Mouse (Mus musculus) hindbrain, postnatal 0 days (tissue): ENCODE results near the gene Usp30. TPM values are rescaled to one million over a fixed set of nuclear protein-coding genes. Genes with fewer than 3 reads are reported as not detected.

Experiments used
- ATAC-seq: fragments of 200-750 bp; cut with Nextera tagmentation; 2 replicates; pipeline ENCODE4 v1.8.0; 2017; ENCODE audit warnings: mild to moderate bottlenecking, moderate TSS enrichment, moderate library complexity
- DNase-seq: peaks from one replicate; pipeline ENCODE4 v3.0.0-alpha.2; 2015; ENCODE audit warnings: low spot score
- H3K27ac ChIP-seq: fragments of 300-500 bp; sonication (generic); 2 replicates; pipeline ENCODE4 v1.5.1; 2014; ENCODE audit warnings: mild to moderate bottlenecking
- H3K27me3 ChIP-seq: fragments of 300-500 bp; sonication (generic); 2 replicates; pipeline ENCODE4 v1.6.1; 2014; ENCODE audit warnings: low read length, mixed read lengths; ENCODE audit not compliant: insufficient read depth
- H3K36me3 ChIP-seq: fragments of 300-500 bp; sonication (generic); 2 replicates; pipeline ENCODE4 v1.6.1; 2014; ENCODE audit warnings: low read length, mixed read lengths; ENCODE audit not compliant: insufficient read depth
- H3K4me1 ChIP-seq: fragments of 300-500 bp; sonication (generic); 2 replicates; pipeline ENCODE4 v1.6.1; 2014; ENCODE audit warnings: antibody characterized with exemption, low read length, mixed read lengths; ENCODE audit not compliant: insufficient read depth
- H3K4me2 ChIP-seq: fragments of 300-500 bp; sonication (generic); 2 replicates; pipeline ENCODE4 v1.6.1; 2014; ENCODE audit warnings: low read depth, mild to moderate bottlenecking, low read length, moderate library complexity, mixed read lengths
- H3K4me3 ChIP-seq: fragments of 300-500 bp; sonication (generic); 2 replicates; pipeline ENCODE4 v1.5.1; 2014; ENCODE audit warnings: low read length
- H3K9ac ChIP-seq: fragments of 300-500 bp; sonication (generic); replicated peaks from 2 replicates; pipeline ENCODE4 v1.6.1; 2014; ENCODE audit warnings: mild to moderate bottlenecking, low read length, moderate library complexity, mixed read lengths
- H3K9me3 ChIP-seq: fragments of 300-500 bp; sonication (generic); 2 replicates; pipeline ENCODE4 v1.6.1; 2016; ENCODE audit warnings: low read length, mixed read lengths
- CTCF ChIP-seq: IDR thresholded peaks from 2 replicates; pipeline ENCODE4 v1.5.1; 2016; ENCODE audit warnings: antibody characterized with exemption, control low read depth, low read depth
- WGBS: fragments of 180-500 bp; shearing (Covaris S2); extraction: QIAGEN DNeasy Blood & Tissue Kit; methylation state at CpG from one replicate; pipeline ENCODE4 v1.1.7; 2014; 5-methylcytosine and 5-hydroxymethylcytosine counted together
- polyA plus RNA-seq: library from polyadenylated mRNA; unstranded; fragments of >200 nt; fragmentation: Nextera tagmentation; extraction: Ambion mirVana; gene quantifications from 2 replicates; pipeline ENCODE4 v1.2.1, GENCODE M21; 2015
- total RNA-seq: library from RNA; depleted of rRNA; stranded (reverse); fragments of >200 nt; gene quantifications from 2 replicates; pipeline ENCODE4 v1.2.3, GENCODE M21; 2014

The Usp30 gene
- total and polyA plus RNA-seq, 2 experiments from 2014 or later = 17.6 to 47.2 TPM

GRCm38 (mm10) chr5:114034393-114034792 is 30.9 kb upstream of the Usp30 start:
- ATAC-seq = no peak
- Histone ChIP-seq H3K9me3 (no peaks in the 10 kb centered on the region), H3K9ac (no peak overlapping the region), H3K4me1 (no peaks in the 10 kb centered on the region), H3K27me3 (no peaks in the 10 kb centered on the region), H3K27ac (no peak overlapping the region), H3K4me2 (no peak overlapping the region), H3K36me3 (no peaks in the 10 kb centered on the region), H3K4me3 (no peak overlapping the region)
- 85% methylated on average over 7 of the region's 7 CpGs for WGBS
- no peak for DNase-seq
- no peak for TF ChIP-seq CTCF

- Histone ChIP-seq H3K9ac (no peak overlapping the region), H3K4me2 (no peak overlapping the region), H3K9me3 (no peaks in the 10 kb centered on the region), H3K4me3 (no peak overlapping the region), H3K27ac (no peak overlapping the region), H3K36me3 (no peaks in the 10 kb centered on the region), H3K27me3 (no peaks in the 10 kb centered on the region), H3K4me1 (no peaks in the 10 kb centered on the region)
- DNase-seq (peak; percentile 52), ATAC-seq (no peak; the same call in 1 of the 2 replicates)
- TF ChIP-seq CTCF = no peak
- WGBS = 38% methylated on average over 10 of the region's 10 CpGs
These were observed 30.1 kb upstream of the Usp30 start for GRCm38 (mm10) chr5:114035111-114035510.

GRCm38 (mm10) chr5:114040508-114040907 is 24.8 kb upstream of the Usp30 start:
- TF ChIP-seq CTCF = no peak
- Histone ChIP-seq H3K36me3 (peaks cover 12% of the 10 kb centered on the region; the same call in 1 of the 2 replicates), H3K4me2 (no peak overlapping the region), H3K9me3 (no peaks in the 10 kb centered on the region), H3K4me1 (no peaks in the 10 kb centered on the region), H3K27ac (no peak overlapping the region), H3K27me3 (no peaks in the 10 kb centered on the region), H3K4me3 (no peak overlapping the region), H3K9ac (no peak overlapping the region)
- WGBS = 22% methylated on average over 7 of the region's 8 CpGs
- ATAC-seq (no peak), DNase-seq (no peak)

- H3K9ac ChIP-seq = no peak overlapping the region
- WGBS = 71% methylated on average over 1 of the region's 1 CpGs
- no peaks in the 10 kb centered on the region for H3K4me1 ChIP-seq
- DNase-seq (peak; percentile 20), ATAC-seq (no peak)
- H3K9me3 ChIP-seq = no peaks in the 10 kb centered on the region
- no peak overlapping the region for H3K27ac ChIP-seq
- no peak overlapping the region for H3K4me2 ChIP-seq
- H3K27me3 ChIP-seq = no peaks in the 10 kb centered on the region
- H3K36me3 ChIP-seq = peaks cover 12% of the 10 kb centered on the region; the same call in 1 of the 2 replicates
- H3K4me3 ChIP-seq = no peak overlapping the region
- no peak for TF ChIP-seq CTCF
These were observed 24.4 kb upstream of the Usp30 start for GRCm38 (mm10) chr5:114040911-114041310.

- no peak overlapping the region for H3K9ac ChIP-seq
- no peaks in the 10 kb centered on the region for H3K9me3 ChIP-seq
- no peak overlapping the region for H3K27ac ChIP-seq
- 22% methylated on average over 15 of the region's 15 CpGs for WGBS
- H3K36me3 ChIP-seq = peaks cover 12% of the 10 kb centered on the region; the same call in 1 of the 2 replicates
- peak; percentile 19 for DNase-seq
- 0 out of 2 replicates have a peak, but pooled peaks have one; percentile 2 for TF ChIP-seq CTCF
- H3K27me3 ChIP-seq = no peaks in the 10 kb centered on the region
- H3K4me2 ChIP-seq = no peak overlapping the region
- H3K4me3 ChIP-seq = no peak overlapping the region
- ATAC-seq = no peak
- no peaks in the 10 kb centered on the region for H3K4me1 ChIP-seq
These were observed 23.8 kb upstream of the Usp30 start for GRCm38 (mm10) chr5:114041327-114041930.

GRCm38 (mm10) chr5:114043800-114044199 is 21.5 kb upstream of the Usp30 start:
- Histone ChIP-seq H3K4me1 (no peaks in the 10 kb centered on the region), H3K27me3 (no peaks in the 10 kb centered on the region), H3K27ac (no peak overlapping the region), H3K9ac (no peak overlapping the region), H3K36me3 (peaks cover 12% of the 10 kb centered on the region; the same call in 1 of the 2 replicates), H3K9me3 (no peaks in the 10 kb centered on the region), H3K4me3 (no peak overlapping the region), H3K4me2 (no peak overlapping the region)
- ATAC-seq = no peak
- no peak for DNase-seq
- TF ChIP-seq CTCF = no peak
- 79% methylated on average over 4 of the region's 4 CpGs for WGBS

GRCm38 (mm10) chr5:114045134-114045533 is 20.1 kb upstream of the Usp30 start:
- peak; percentile 56 for TF ChIP-seq CTCF
- Histone ChIP-seq H3K9me3 (no peaks in the 10 kb centered on the region), H3K4me1 (no peaks in the 10 kb centered on the region), H3K4me3 (no peak overlapping the region), H3K4me2 (no peak overlapping the region), H3K27ac (no peak overlapping the region), H3K36me3 (peaks cover 12% of the 10 kb centered on the region; the same call in 1 of the 2 replicates), H3K27me3 (no peaks in the 10 kb centered on the region), H3K9ac (no peak overlapping the region)
- DNase-seq = peak; percentile 40
- WGBS = 81% methylated on average over 1 of the region's 1 CpGs
- ATAC-seq = no peak
